Mouse (Mus musculus) testis, postnatal 10 days (tissue): ENCODE measurements around the gene Znhit3.
"Not testable (repeated sequence)": the region's sequence is repeated elsewhere in the genome, so short reads cannot be mapped to it uniquely, and the experiment has no call there.

Experiments
- DNase-seq: peaks from one replicate; pipeline ENCODE4 v3.0.0; 2021; ENCODE audit warnings: low spot score

Znhit3 gene

DNA sequence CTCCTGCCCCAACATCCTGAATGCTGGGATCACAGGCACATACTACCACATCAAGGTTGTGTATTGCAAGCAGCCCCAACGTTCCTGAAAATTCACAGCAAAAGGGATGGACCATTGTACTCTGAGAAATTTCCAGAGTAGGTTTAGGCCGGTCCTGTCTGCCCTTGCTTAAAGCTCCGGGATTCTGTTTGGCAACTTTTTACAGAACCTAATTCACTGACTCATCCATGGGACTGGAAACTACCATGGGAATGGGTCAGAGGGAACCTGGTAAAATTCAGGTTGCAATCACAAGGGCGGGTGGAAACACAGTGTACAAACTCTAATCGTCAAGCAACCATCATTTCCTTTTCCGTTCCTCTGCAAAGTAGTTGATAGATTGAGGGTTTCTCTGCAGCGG is 3.8 kb upstream of the Znhit3 start:
- DNase-seq: no peak

DNA sequence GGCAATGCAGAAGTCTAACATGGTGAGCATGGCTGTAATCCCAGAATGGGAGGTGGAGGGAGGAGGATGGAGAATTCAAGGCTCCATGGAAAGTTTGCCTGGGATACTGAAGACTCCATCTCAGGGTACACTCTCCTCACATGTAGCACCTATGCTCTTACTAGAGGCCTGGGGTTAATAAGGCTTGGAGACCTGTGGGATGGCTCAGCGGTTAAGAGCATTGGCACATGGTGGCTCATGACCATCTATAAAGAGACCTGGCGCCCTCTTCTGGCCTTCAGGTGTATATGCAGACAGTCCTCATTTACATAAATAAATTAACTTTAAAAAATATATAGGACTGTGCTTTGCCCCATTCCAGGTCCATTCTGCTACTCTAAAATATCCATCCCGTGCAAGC is 3.1 kb upstream of the Znhit3 start:
- peak; percentile 58 for DNase-seq

GRCm38 (mm10) chr11:84918425-84918824 is 2.3 kb upstream of the Znhit3 start:
- DNase-seq: peak; percentile 95

GRCm38 (mm10) chr11:84916703-84917300 is 636 bp upstream of the Znhit3 start:
- no peak for DNase-seq

GRCm38 (mm10) chr11:84914673-84915072 is 1.5 kb downstream of the Znhit3 start:
- no peak for DNase-seq

DNA sequence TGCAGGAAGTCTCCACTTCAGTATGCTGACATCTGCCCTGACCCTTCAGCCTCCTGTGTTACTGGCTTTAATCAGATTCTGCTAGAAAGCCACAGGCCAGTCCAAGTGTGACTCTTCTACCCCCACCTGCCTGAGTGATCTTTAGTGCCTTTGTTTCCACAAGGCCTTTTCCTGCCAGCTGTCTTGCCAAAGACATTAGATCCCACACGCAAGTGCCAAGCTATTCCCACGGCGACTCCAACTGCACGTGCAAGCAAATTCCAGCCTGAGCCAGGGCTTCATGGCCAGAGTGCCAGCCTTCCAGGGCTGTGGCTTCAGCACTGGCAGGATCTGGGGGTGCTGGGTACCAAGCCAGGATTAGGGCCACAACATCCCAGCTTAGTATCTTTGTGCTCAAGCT is 5.8 kb downstream of the Znhit3 start:
- DNase-seq: no peak

GRCm38 (mm10) chr11:84908480-84908879 is 7.7 kb downstream of the Znhit3 start:
- DNase-seq: no peak

DNA sequence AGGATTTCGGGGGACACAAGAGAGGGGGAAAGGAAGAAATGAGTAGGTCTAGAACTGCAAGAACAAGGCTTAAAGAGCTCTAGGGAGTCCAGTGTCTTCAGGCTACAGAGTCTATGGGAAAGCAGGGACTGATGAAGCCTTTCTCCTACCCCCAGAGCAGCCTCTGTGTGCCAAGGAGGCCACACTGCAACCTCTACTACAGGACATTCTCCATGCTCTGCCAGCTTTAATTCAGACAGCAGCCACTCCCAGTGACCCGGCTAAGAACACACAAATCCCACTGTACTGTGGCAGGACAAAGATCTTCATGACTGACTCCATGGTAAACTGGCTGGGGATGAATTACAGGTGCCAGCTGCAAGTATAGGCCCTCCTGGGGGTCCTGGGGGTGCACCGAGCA is 9.1 kb downstream of the Znhit3 start:
- no peak for DNase-seq

GRCm38 (mm10) chr11:84904597-84905144 is 11.5 kb downstream of the Znhit3 start:
- no peak for DNase-seq

GRCm38 (mm10) chr11:84893113-84893512 is 23.1 kb downstream of the Znhit3 start:
- no peak for DNase-seq

DNA sequence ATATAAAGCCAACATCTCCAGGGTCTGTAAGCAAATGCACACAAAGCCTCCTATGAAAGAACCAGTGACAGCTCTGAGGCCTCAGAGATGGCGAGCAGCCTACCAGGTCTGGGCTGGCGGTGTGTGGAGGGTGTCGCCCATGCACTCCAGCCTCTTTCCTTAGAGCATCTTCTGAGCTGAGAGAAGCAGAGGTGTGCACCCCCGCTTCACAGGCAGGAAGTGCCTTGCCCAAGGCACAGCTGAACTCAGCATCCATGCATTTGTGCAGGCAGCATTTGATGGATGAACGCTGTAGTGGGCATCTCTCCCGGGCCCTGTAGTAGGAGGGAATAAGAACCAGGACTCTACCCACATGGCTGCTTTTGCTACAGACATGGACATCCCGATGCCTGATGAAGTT is 24.5 kb downstream of the Znhit3 start:
- no peak for DNase-seq

GRCm38 (mm10) chr11:84889492-84889891 is 26.7 kb downstream of the Znhit3 start:
- peak; percentile 14 for DNase-seq

- peak; percentile 27 for DNase-seq
These were observed 28.1 kb downstream of the Znhit3 start for GRCm38 (mm10) chr11:84888025-84888424.

- DNase-seq: peak; percentile 32
These were observed 29.2 kb downstream of the Znhit3 start for GRCm38 (mm10) chr11:84886767-84887511.

- peak; percentile 31 for DNase-seq
These were observed 29.9 kb downstream of the Znhit3 start for GRCm38 (mm10) chr11:84886236-84886635.

DNA sequence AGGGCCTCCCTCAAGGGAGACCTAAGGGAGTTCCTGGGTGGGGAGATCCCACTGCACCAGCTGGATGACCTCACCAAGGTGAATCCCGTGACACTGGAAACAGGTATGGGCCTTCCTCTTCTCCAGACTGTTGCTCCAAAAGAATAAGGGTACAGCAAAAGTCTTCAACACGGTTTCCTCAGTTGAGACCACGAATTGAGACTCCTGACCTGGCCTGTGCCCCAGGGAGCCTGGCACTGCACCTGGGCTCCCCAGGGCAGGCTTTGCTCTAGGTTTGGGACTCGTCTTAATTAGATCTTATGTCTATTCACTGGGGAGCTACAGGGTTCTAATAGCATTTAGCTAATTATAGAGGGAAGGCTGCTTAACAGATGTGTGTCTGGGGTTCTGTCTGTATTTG is 30.9 kb downstream of the Znhit3 start:
- peak; percentile 29 for DNase-seq

- DNase-seq: no peak
These were observed 33.8 kb downstream of the Znhit3 start for GRCm38 (mm10) chr11:84882346-84882745.

- no peak for DNase-seq
These were observed 35.2 kb downstream of the Znhit3 start for GRCm38 (mm10) chr11:84880971-84881370.

GRCm38 (mm10) chr11:84880465-84880961 is 35.7 kb downstream of the Znhit3 start:
- peak; percentile 82 for DNase-seq

DNA sequence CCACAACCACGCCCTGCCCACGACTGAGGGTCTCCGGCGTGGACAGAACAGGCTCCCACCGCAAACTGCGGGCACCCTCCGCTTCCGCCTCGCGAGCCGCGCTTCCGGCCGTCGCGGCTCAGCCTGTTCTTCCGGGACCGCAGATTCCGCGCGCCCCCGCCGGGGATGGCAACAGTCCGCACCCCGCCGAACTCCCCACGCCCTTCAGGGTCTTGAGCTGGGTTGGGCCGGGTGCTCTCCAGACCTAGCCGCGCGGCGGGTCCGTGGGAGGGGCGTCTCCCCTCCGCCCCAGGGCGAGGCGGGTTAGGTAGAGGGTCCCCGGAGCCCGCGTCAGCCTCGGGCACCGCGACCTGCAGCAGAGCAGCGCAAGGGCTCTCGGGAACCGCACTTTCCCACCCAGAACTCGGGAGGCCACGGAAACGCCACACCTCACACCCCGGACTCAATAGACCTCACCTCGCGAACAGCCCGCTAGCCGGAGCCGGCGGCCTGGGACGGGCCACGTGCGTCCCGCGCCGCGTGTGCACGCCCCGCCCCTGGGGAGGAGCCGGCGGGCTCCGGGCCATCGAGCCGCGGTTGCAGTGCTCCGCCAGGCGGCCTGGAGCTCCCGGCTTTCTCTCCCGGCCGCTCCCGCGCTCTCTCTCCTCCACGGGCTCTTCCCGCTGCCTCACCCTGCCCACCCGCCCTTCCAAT is 36.2 kb downstream of the Znhit3 start, which contains the start of the genes Myo19 and Pigw:
Myo19 (plus strand) TSS at position 377 of the 693 bp plus-strand sequence.
Pigw (minus strand) TSS at position 514 of the 693 bp plus-strand sequence.
- DNase-seq: peak; percentile 89

GRCm38 (mm10) chr11:84879007-84879771 is 37.0 kb downstream of the Znhit3 start:
- DNase-seq: no peak

- DNase-seq: not testable (repeated sequence)
These were observed 40.1 kb downstream of the Znhit3 start for GRCm38 (mm10) chr11:84876020-84876419.
